Mouse (Mus musculus): ENCODE measurements at regions not wholly inside any gene's neighbourhood (a gene's known extent, or its start where the extent isn't known, plus 50 kb on each side); places are given as distances from the start of the nearest gene placed in this dataset.
"Not testable (repeated sequence)": the region's sequence is repeated elsewhere in the genome, so short reads cannot be mapped to it uniquely, and the experiment has no call there.

- no peaks in the 10 kb centered on the region for H3K9me3 ChIP-seq (ENCODE audit: control insufficient read depth, low read length)
- no peaks in the 10 kb centered on the region for H3K36me3 ChIP-seq (replicated peaks; ENCODE audit: control insufficient read depth, insufficient read depth)
- WGBS: 92% methylated on average over 2 of the region's 2 CpGs
- H3K9ac ChIP-seq: no peak overlapping the region
- H3K27me3 ChIP-seq (ENCODE audit: control insufficient read depth, insufficient read depth, low read length): no peaks in the 10 kb centered on the region
- ATAC-seq (ENCODE audit: low FRiP score): no peak
- H3K4me1 ChIP-seq (replicated peaks; ENCODE audit: control insufficient read depth, insufficient read depth, low read length): no peaks in the 10 kb centered on the region
- no peak overlapping the region for H3K27ac ChIP-seq
- DNase-seq (ENCODE audit: low spot score): no peak
- H3K4me2 ChIP-seq (replicated peaks): no peak overlapping the region
- no peak overlapping the region for H3K4me3 ChIP-seq (replicated peaks; ENCODE audit: low read length)
These were observed 314.5 kb downstream of the Tlr4 start for GRCm38 (mm10) chr4:67141896-67142295.

DNA sequence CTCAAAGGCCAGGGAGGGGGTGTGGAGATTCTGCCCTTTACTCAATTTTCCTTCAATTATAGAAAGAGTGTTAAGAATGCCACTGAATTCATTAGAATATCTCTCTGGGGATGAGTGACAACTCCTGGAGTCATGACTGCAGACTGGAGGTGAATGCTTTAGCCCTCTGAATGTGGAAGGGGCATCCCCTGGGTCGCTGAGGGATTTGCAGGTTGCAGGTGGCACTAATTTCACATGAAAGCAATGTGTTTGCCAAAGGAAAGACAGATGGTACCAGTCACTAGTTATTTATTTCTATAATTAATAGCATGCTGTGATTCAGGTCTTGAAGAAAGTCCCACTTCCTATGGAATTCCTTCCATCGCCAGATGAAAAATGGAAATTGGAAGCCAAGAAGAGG, 321.1 kb downstream of the Tlr4 start:
- no peak overlapping the region for H3K9ac ChIP-seq
- H3K27me3 ChIP-seq (ENCODE audit: control insufficient read depth, insufficient read depth, low read length): no peaks in the 10 kb centered on the region
- WGBS: 60% methylated on average over 2 of the region's 2 CpGs
- H3K4me1 ChIP-seq (replicated peaks; ENCODE audit: control insufficient read depth, insufficient read depth, low read length): no peaks in the 10 kb centered on the region
- H3K4me3 ChIP-seq (replicated peaks; ENCODE audit: low read length): no peak overlapping the region
- H3K27ac ChIP-seq: no peak overlapping the region
- no peak for DNase-seq (ENCODE audit: low spot score)
- H3K4me2 ChIP-seq (replicated peaks): no peak overlapping the region
- no peaks in the 10 kb centered on the region for H3K9me3 ChIP-seq (ENCODE audit: control insufficient read depth, low read length)
- H3K36me3 ChIP-seq (replicated peaks; ENCODE audit: control insufficient read depth, insufficient read depth): no peaks in the 10 kb centered on the region
- no peak for ATAC-seq (ENCODE audit: low FRiP score)

GRCm38 (mm10) chr4:67162673-67163072, 335.3 kb downstream of the Tlr4 start:
- no peak overlapping the region for H3K9ac ChIP-seq
- DNase-seq (ENCODE audit: low spot score) (no peak), ATAC-seq (ENCODE audit: low FRiP score) (no peak)
- no peak overlapping the region for H3K4me2 ChIP-seq (replicated peaks)
- H3K4me3 ChIP-seq (replicated peaks; ENCODE audit: low read length): no peak overlapping the region
- H3K9me3 ChIP-seq (ENCODE audit: control insufficient read depth, low read length): no peaks in the 10 kb centered on the region
- H3K27ac ChIP-seq: no peak overlapping the region
- WGBS: 76% methylated on average over 3 of the region's 3 CpGs
- no peaks in the 10 kb centered on the region for H3K27me3 ChIP-seq (ENCODE audit: control insufficient read depth, insufficient read depth, low read length)
- H3K4me1 ChIP-seq (replicated peaks; ENCODE audit: control insufficient read depth, insufficient read depth, low read length): no peaks in the 10 kb centered on the region
- H3K36me3 ChIP-seq (replicated peaks; ENCODE audit: control insufficient read depth, insufficient read depth): no peaks in the 10 kb centered on the region

GRCm38 (mm10) chr4:67167720-67168119, 340.3 kb downstream of the Tlr4 start:
- DNase-seq (ENCODE audit: low spot score): no peak
- H3K27me3 ChIP-seq (ENCODE audit: control insufficient read depth, insufficient read depth, low read length): no peaks in the 10 kb centered on the region
- no peaks in the 10 kb centered on the region for H3K4me1 ChIP-seq (replicated peaks; ENCODE audit: control insufficient read depth, insufficient read depth, low read length)
- no peak overlapping the region for H3K4me3 ChIP-seq (replicated peaks; ENCODE audit: low read length)
- no peak overlapping the region for H3K4me2 ChIP-seq (replicated peaks)
- 75% methylated on average over 5 of the region's 5 CpGs for WGBS
- no peaks in the 10 kb centered on the region for H3K36me3 ChIP-seq (replicated peaks; ENCODE audit: control insufficient read depth, insufficient read depth)
- no peak overlapping the region for H3K27ac ChIP-seq
- H3K9ac ChIP-seq: no peak overlapping the region
- no peaks in the 10 kb centered on the region for H3K9me3 ChIP-seq (ENCODE audit: control insufficient read depth, low read length)
- no peak for ATAC-seq (ENCODE audit: low FRiP score)

DNA sequence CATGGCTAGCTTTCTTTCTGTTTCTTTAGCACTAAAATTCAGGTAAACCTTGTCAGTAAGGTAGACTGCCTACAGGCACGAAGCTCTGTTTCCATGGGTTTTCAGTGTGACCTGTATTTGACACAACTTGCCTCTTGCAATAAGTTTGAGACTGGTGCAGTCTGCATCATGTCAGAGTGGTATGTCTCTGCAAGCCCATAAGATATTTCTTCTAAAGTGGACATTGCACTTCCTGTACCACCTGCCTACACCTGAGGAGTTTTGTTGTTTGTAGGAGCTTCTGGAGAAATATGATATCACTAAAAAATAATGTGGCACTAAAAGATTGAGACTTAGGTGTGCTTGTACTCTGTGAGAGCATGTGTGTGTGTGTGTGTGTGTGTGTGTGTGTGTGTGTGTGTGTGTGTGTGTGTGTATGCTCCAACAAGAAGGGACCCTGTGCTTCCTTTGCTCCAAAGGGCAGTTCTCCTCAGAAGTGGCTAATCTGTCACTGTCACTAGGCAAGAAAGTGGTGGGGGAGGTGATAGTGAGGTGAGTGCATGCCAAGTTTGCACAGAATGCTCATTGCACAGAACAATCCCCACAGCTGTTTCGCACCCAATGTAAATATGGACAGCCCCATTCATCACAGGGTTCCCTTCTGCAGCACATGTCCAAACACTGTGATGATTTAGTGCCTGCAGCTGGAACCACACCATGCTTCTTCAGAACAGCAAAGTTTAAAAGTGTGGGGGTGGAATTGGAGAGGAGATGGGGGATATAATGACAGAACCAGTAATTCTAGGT, 360.5 kb downstream of the Tlr4 start:
- H3K9me3 ChIP-seq (ENCODE audit: control insufficient read depth, low read length): no peaks in the 10 kb centered on the region
- DNase-seq (ENCODE audit: low spot score) (peak; percentile 38), ATAC-seq (ENCODE audit: low FRiP score) (peak; percentile 62; the same call in 1 of the 2 replicates)
- no peak overlapping the region for H3K9ac ChIP-seq
- no peak overlapping the region for H3K4me2 ChIP-seq (replicated peaks)
- H3K36me3 ChIP-seq (replicated peaks; ENCODE audit: control insufficient read depth, insufficient read depth): no peaks in the 10 kb centered on the region
- H3K4me3 ChIP-seq (replicated peaks; ENCODE audit: low read length): no peak overlapping the region
- 84% methylated on average over 2 of the region's 2 CpGs for WGBS
- no peaks in the 10 kb centered on the region for H3K27me3 ChIP-seq (ENCODE audit: control insufficient read depth, insufficient read depth, low read length)
- H3K4me1 ChIP-seq (replicated peaks; ENCODE audit: control insufficient read depth, insufficient read depth, low read length): no peaks in the 10 kb centered on the region
- no peak overlapping the region for H3K27ac ChIP-seq

DNA sequence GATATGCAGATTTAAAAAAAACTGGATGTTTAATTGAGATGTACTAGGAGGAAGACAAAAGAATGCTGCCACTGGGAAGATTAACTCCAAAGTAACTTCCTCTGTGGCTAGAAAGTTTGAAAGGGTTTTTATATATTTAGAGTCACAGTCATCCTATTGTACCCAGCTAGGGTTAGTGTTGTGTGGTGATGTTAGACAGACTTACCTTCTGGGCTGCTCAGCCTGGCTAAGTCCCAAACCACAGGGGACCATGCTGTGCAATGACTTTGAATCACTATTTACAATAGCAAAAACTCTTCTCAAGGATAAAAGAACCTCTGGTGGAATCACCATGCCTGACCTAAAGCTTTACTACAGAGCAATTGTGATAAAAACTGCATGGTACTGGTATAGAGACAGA, 363.2 kb downstream of the Tlr4 start:
- Histone ChIP-seq H3K36me3 (replicated peaks; ENCODE audit: control insufficient read depth, insufficient read depth) (no peaks in the 10 kb centered on the region), H3K27me3 (ENCODE audit: control insufficient read depth, insufficient read depth, low read length) (no peaks in the 10 kb centered on the region), H3K4me1 (replicated peaks; ENCODE audit: control insufficient read depth, insufficient read depth, low read length) (no peaks in the 10 kb centered on the region), H3K27ac (no peak overlapping the region), H3K9me3 (ENCODE audit: control insufficient read depth, low read length) (no peaks in the 10 kb centered on the region), H3K4me2 (replicated peaks) (no peak overlapping the region), H3K9ac (no peak overlapping the region), H3K4me3 (replicated peaks; ENCODE audit: low read length) (no peak overlapping the region)
- ATAC-seq (ENCODE audit: low FRiP score) (no peak), DNase-seq (ENCODE audit: low spot score) (no peak)

DNA sequence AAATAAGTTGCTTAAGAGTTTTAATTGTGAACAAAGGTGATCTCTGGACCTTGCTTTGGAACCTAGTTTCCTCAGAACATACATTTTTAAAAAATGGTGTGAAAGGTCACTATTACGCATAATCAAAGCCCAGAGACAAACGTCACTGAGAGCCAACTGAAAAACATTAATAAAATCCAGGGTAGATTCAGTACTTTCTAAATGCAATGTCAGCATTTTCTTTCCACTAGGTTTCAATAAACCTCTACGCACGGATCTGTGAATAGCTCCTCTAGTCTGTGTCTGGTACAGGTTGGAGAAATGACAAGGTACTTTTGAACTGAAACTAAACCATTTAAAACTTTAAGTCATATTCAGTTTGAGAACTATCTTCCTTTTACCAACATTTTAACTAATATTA, 367.0 kb downstream of the Tlr4 start:
- 80% methylated on average over 4 of the region's 4 CpGs for WGBS
- no peaks in the 10 kb centered on the region for H3K36me3 ChIP-seq (replicated peaks; ENCODE audit: control insufficient read depth, insufficient read depth)
- no peak overlapping the region for H3K4me3 ChIP-seq (replicated peaks; ENCODE audit: low read length)
- DNase-seq (ENCODE audit: low spot score) (no peak), ATAC-seq (ENCODE audit: low FRiP score) (no peak)
- no peaks in the 10 kb centered on the region for H3K4me1 ChIP-seq (replicated peaks; ENCODE audit: control insufficient read depth, insufficient read depth, low read length)
- no peak overlapping the region for H3K4me2 ChIP-seq (replicated peaks)
- no peak overlapping the region for H3K9ac ChIP-seq
- H3K27me3 ChIP-seq (ENCODE audit: control insufficient read depth, insufficient read depth, low read length): no peaks in the 10 kb centered on the region
- no peak overlapping the region for H3K27ac ChIP-seq
- no peaks in the 10 kb centered on the region for H3K9me3 ChIP-seq (ENCODE audit: control insufficient read depth, low read length)

DNA sequence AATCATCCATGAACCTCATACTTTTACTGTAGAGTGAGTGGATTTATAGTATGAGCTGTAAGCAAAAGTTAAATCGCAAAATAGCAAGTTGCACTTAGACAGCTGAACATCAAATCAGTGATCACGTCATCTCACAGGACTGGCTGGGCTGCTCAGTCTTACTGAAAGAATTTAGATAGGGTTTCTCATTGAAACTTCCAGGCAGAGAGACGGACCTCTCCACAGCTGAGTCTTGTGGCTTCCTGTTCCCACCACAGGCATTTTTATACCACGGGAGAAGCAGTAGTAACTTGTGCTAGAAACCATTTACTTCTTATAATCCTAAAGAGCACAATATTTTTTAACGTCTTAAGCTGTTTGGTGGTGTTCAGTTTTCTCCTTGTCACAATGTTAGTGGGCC, 369.5 kb downstream of the Tlr4 start:
- no peak for DNase-seq (ENCODE audit: low spot score)
- Histone ChIP-seq H3K9me3 (ENCODE audit: control insufficient read depth, low read length) (no peaks in the 10 kb centered on the region), H3K27me3 (ENCODE audit: control insufficient read depth, insufficient read depth, low read length) (no peaks in the 10 kb centered on the region), H3K4me2 (replicated peaks) (no peak overlapping the region), H3K9ac (no peak overlapping the region), H3K36me3 (replicated peaks; ENCODE audit: control insufficient read depth, insufficient read depth) (no peaks in the 10 kb centered on the region), H3K27ac (no peak overlapping the region), H3K4me1 (replicated peaks; ENCODE audit: control insufficient read depth, insufficient read depth, low read length) (no peaks in the 10 kb centered on the region), H3K4me3 (replicated peaks; ENCODE audit: low read length) (no peak overlapping the region)
- 91% methylated on average over 5 of the region's 5 CpGs for WGBS
- no peak for ATAC-seq (ENCODE audit: low FRiP score)

- DNase-seq (ENCODE audit: low spot score); H3K9ac ChIP-seq; H3K9me3 ChIP-seq (ENCODE audit: control insufficient read depth, low read length); ATAC-seq (ENCODE audit: low FRiP score); H3K4me3 ChIP-seq (replicated peaks; ENCODE audit: low read length); H3K27ac ChIP-seq; H3K27me3 ChIP-seq (ENCODE audit: control insufficient read depth, insufficient read depth, low read length); H3K36me3 ChIP-seq (replicated peaks; ENCODE audit: control insufficient read depth, insufficient read depth); H3K4me2 ChIP-seq (replicated peaks); H3K4me1 ChIP-seq (replicated peaks; ENCODE audit: control insufficient read depth, insufficient read depth, low read length): not testable (repeated sequence)
These were observed 381.0 kb downstream of the Tlr4 start for GRCm38 (mm10) chr4:67208406-67208805.

GRCm38 (mm10) chr4:67213363-67213762, 386.0 kb downstream of the Tlr4 start:
- no peak overlapping the region for H3K4me2 ChIP-seq (replicated peaks)
- no peaks in the 10 kb centered on the region for H3K9me3 ChIP-seq (ENCODE audit: control insufficient read depth, low read length)
- H3K36me3 ChIP-seq (replicated peaks; ENCODE audit: control insufficient read depth, insufficient read depth): no peaks in the 10 kb centered on the region
- H3K27me3 ChIP-seq (ENCODE audit: control insufficient read depth, insufficient read depth, low read length): no peaks in the 10 kb centered on the region
- H3K27ac ChIP-seq: no peak overlapping the region
- ATAC-seq (ENCODE audit: low FRiP score): no peak
- DNase-seq (ENCODE audit: low spot score): no peak
- H3K4me1 ChIP-seq (replicated peaks; ENCODE audit: control insufficient read depth, insufficient read depth, low read length): no peaks in the 10 kb centered on the region
- WGBS: 73% methylated on average over 1 of the region's 1 CpGs
- H3K9ac ChIP-seq: no peak overlapping the region
- H3K4me3 ChIP-seq (replicated peaks; ENCODE audit: low read length): no peak overlapping the region

All from hindbrain, embryonic 14.5 days (tissue).